Mouse (Mus musculus): ENCODE results near the gene Hs3st5.

DNA sequence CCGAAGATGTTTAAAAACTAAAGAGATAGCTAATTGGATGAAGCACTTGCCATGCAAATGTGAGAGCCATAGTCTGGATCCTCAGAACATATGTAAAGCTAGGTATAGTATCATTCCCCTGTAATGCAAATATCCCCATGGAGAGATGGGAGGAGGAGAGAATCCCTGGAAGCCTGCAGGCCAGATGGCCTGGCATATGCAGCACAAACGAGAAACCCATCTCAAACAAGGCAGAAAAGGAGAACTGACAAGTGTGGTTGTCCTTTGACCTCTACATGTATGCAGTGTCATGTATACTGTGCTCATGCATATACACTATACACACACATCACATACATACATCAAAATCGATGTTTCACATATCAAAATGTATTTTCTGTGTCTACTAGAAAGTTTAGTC is 35.5 kb upstream of the Hs3st5 start:
- no peak for TF ChIP-seq POLR2AphosphoS5 (IDR thresholded peaks at IDR 0.05; ENCODE audit: insufficient replicate concordance, low read depth, low read length)
- no peak for TF ChIP-seq GATA1 (IDR thresholded peaks at IDR 0.05; ENCODE audit: borderline replicate concordance, low read length)
- TF ChIP-seq CTCF (IDR thresholded peaks at IDR 0.05; ENCODE audit: low read depth, low read length) = no peak
- no peak for TF ChIP-seq TAL1 (conservative IDR thresholded peaks at IDR 0.05; ENCODE audit: low read depth, low read length)
- TF ChIP-seq GATA2 (IDR thresholded peaks at IDR 0.05; ENCODE audit: borderline replicate concordance, low read depth, low read length) = no peak

Data from G1E (cell line).